Mouse (Mus musculus): ENCODE measurements around the gene Pla2r1. TPM values are rescaled to one million over a fixed set of nuclear protein-coding genes. Genes with fewer than 3 reads are reported as not detected.
A peak's percentile ranks its signal among the peaks of the same experiment; 100 is the strongest.

Gene Pla2r1
- 1.0 and 1.5 TPM in 2 replicates for polyA plus RNA-seq (2014; fragmentation: Nextera tagmentation; extraction: Ambion mirVana)

DNA sequence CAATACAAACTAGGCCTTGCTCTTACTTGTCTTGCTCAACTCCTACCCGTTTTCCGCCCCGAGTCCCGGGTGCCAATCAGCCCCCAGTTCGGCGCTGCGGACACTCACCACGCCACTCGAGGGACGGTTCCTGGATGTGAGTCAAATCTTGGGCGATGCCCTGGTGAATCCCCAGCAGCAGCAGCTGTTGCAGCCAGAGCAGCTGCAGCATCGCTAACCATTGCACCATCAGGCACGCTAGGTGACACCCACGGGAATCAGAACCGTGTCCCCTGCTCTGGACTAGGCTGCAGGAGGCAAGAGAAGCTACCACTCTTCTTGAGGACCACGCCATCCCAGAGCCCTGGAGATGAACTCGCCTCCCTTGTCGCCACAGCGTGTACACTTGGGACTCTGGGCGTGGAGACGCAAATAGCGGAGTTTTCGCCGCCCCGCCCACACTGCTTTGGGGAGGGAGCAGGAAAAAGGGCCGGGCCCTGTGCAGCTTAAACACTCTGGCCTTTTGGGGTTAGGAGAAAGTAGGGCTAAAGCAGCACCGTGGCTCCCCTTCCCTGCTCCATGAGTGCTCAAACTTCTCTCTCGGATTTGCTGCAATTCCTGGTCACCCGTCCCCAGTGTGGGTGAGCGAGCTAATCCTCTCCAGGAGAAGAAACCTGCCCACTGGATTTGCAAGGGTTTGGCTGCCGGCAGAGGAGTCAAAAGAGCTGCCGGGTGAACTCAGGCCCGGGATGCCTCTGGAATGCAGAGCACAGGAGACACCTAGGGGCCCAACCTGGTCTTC, at the start of gene Pla2r1:
Pla2r1 (minus strand) TSS at position 407 of the 781 bp plus-strand sequence.
- Histone ChIP-seq H3K27me3 (ENCODE audit: control insufficient read depth, insufficient read depth, low read length) (no peaks in the 10 kb centered on the region), H3K4me3 (ENCODE audit: low read depth, low read length) (peak within 1 kb of the TSS; percentile 22), H3K4me1 (replicated peaks; ENCODE audit: control insufficient read depth, insufficient read depth, low read length) (no peaks in the 10 kb centered on the region; the same call in 1 of the 2 replicates), H3K9me3 (ENCODE audit: control insufficient read depth, low read length) (no peaks in the 10 kb centered on the region), H3K36me3 (ENCODE audit: control insufficient read depth, insufficient read depth, low read length) (no peaks in the 10 kb centered on the region), H3K4me2 (ENCODE audit: low read depth, low read length, severe bottlenecking) (peak within 1 kb of the TSS; percentile 52), H3K9ac (ENCODE audit: low read length) (peak within 1 kb of the TSS; percentile 17), H3K27ac (ENCODE audit: low read depth, low read length) (no peak within 1 kb of the TSS)
- WGBS: 2% methylated on average over 33 of the region's 33 CpGs
- ATAC-seq (replicated peaks; ENCODE audit: low FRiP score) (peak; percentile 55), DNase-seq (ENCODE audit: low spot score) (peak; percentile 75)

DNA sequence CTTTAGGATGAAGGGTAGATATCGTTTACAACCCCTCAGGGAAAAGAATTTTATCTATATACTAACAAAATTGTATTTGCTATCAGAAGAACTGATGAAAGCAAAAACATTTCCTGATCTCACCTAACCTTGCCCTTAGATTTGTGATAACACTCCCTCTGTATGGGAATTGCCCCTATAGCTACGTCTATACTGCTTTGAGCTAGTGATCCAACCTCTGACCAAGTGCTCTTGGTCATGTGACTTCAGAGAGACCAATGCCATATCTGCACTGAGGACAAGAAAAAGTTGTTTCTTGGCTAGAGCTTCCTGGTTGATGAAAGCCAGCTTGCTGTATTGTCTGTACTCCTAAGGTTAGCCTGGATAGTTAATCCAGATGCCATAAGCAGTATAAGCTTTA, 48.2 kb upstream of the Pla2r1 start:
- DNase-seq (ENCODE audit: low spot score): no peak
- Histone ChIP-seq H3K27ac (ENCODE audit: low read depth, low read length) (no peak overlapping the region), H3K9me3 (ENCODE audit: control insufficient read depth, low read length) (no peaks in the 10 kb centered on the region), H3K27me3 (ENCODE audit: control insufficient read depth, insufficient read depth, low read length) (no peaks in the 10 kb centered on the region), H3K36me3 (ENCODE audit: control insufficient read depth, insufficient read depth, low read length) (no peaks in the 10 kb centered on the region), H3K4me1 (replicated peaks; ENCODE audit: control insufficient read depth, insufficient read depth, low read length) (no peaks in the 10 kb centered on the region), H3K4me3 (ENCODE audit: low read depth, low read length) (no peak overlapping the region), H3K4me2 (ENCODE audit: low read depth, low read length, severe bottlenecking) (no peak overlapping the region), H3K9ac (ENCODE audit: low read length) (no peak overlapping the region)
- 86% methylated on average over 2 of the region's 2 CpGs for WGBS
- ATAC-seq (replicated peaks; ENCODE audit: low FRiP score): no peak

DNA sequence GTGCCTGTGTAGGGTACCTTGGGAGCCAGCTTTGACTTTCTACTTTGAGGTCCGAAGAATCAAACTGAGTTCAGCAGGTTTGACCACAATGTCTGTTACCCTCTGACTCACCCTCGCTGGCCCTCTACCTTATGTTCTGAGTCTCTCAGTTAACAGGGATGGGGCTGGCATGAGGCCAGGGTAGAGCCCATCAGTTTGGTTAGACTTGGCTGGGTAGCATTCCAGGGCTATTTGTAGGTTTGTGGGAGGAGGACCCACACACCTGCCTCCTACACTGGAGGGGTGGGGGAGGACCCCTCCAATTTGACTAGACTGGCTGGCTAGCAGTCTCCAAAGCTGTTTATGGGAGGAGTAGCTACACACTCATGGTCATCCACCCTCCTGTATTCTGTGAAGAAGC, 47.8 kb upstream of the Pla2r1 start:
- Histone ChIP-seq H3K4me2 (ENCODE audit: low read depth, low read length, severe bottlenecking) (no peak overlapping the region), H3K4me1 (replicated peaks; ENCODE audit: control insufficient read depth, insufficient read depth, low read length) (no peaks in the 10 kb centered on the region), H3K27me3 (ENCODE audit: control insufficient read depth, insufficient read depth, low read length) (no peaks in the 10 kb centered on the region; the same call in 1 of the 2 replicates), H3K9ac (ENCODE audit: low read length) (no peak overlapping the region), H3K27ac (ENCODE audit: low read depth, low read length) (no peak overlapping the region), H3K9me3 (ENCODE audit: control insufficient read depth, low read length) (no peaks in the 10 kb centered on the region), H3K4me3 (ENCODE audit: low read depth, low read length) (no peak overlapping the region), H3K36me3 (ENCODE audit: control insufficient read depth, insufficient read depth, low read length) (no peaks in the 10 kb centered on the region)
- WGBS: 93% methylated on average over 2 of the region's 2 CpGs
- DNase-seq (ENCODE audit: low spot score): no peak
- no peak for ATAC-seq (replicated peaks; ENCODE audit: low FRiP score)

DNA sequence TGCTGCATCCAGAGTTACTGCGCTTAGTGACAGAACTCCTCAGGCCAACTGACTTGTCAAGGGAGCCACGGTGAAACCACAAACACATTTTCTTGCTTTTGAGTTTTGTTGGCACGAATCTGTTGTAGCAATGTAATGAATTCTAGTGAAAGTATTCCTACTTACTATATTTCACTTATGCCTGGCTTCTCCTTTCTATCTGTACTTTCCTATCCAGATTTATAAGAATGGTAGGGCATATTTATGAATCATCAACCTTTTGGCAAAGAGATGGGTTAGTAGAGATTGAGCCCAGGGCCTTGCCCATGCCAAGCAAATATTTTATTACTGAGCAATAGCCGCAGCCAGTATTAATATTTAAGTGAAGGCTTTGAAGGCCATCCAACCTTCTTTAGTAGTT, 30.3 kb upstream of the Pla2r1 start:
- no peak overlapping the region for H3K4me3 ChIP-seq (ENCODE audit: low read depth, low read length)
- no peak overlapping the region for H3K4me2 ChIP-seq (ENCODE audit: low read depth, low read length, severe bottlenecking)
- no peaks in the 10 kb centered on the region for H3K4me1 ChIP-seq (replicated peaks; ENCODE audit: control insufficient read depth, insufficient read depth, low read length)
- H3K27me3 ChIP-seq (ENCODE audit: control insufficient read depth, insufficient read depth, low read length): no peaks in the 10 kb centered on the region
- ATAC-seq (replicated peaks; ENCODE audit: low FRiP score) (no peak), DNase-seq (ENCODE audit: low spot score) (no peak)
- no peak overlapping the region for H3K9ac ChIP-seq (ENCODE audit: low read length)
- H3K9me3 ChIP-seq (ENCODE audit: control insufficient read depth, low read length): no peaks in the 10 kb centered on the region; the same call in 1 of the 2 replicates
- H3K27ac ChIP-seq (ENCODE audit: low read depth, low read length): no peak overlapping the region
- no peaks in the 10 kb centered on the region for H3K36me3 ChIP-seq (ENCODE audit: control insufficient read depth, insufficient read depth, low read length)
- WGBS: 90% methylated on average over 4 of the region's 4 CpGs

DNA sequence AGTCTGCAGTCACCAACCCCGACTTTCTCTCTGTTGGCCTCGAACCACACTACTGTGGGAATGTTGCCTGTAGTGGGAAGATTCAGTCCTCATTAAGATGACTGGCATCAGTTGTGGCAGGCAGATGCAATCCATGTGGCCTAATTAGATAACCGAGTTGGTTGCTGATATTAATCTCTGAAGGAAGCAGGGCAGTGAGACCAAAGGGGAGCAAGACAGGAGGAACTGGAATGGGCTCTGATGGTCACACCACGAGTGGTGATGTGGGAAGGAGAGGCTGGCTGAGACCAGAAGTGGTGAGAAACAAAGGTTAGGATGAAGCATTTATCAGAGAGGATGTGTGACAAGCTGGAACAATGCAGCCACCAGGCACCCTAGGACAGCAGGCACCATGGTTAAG, 1.5 kb upstream of the Pla2r1 start:
- ATAC-seq (replicated peaks; ENCODE audit: low FRiP score) (no peak), DNase-seq (ENCODE audit: low spot score) (no peak)
- Histone ChIP-seq H3K9ac (ENCODE audit: low read length) (no peak overlapping the region), H3K9me3 (ENCODE audit: control insufficient read depth, low read length) (no peaks in the 10 kb centered on the region), H3K27ac (ENCODE audit: low read depth, low read length) (no peak overlapping the region), H3K4me3 (ENCODE audit: low read depth, low read length) (no peak overlapping the region), H3K27me3 (ENCODE audit: control insufficient read depth, insufficient read depth, low read length) (no peaks in the 10 kb centered on the region), H3K4me2 (ENCODE audit: low read depth, low read length, severe bottlenecking) (no peak overlapping the region), H3K36me3 (ENCODE audit: control insufficient read depth, insufficient read depth, low read length) (no peaks in the 10 kb centered on the region), H3K4me1 (replicated peaks; ENCODE audit: control insufficient read depth, insufficient read depth, low read length) (no peaks in the 10 kb centered on the region; the same call in 1 of the 2 replicates)
- WGBS: 81% methylated on average over 4 of the region's 4 CpGs

DNA sequence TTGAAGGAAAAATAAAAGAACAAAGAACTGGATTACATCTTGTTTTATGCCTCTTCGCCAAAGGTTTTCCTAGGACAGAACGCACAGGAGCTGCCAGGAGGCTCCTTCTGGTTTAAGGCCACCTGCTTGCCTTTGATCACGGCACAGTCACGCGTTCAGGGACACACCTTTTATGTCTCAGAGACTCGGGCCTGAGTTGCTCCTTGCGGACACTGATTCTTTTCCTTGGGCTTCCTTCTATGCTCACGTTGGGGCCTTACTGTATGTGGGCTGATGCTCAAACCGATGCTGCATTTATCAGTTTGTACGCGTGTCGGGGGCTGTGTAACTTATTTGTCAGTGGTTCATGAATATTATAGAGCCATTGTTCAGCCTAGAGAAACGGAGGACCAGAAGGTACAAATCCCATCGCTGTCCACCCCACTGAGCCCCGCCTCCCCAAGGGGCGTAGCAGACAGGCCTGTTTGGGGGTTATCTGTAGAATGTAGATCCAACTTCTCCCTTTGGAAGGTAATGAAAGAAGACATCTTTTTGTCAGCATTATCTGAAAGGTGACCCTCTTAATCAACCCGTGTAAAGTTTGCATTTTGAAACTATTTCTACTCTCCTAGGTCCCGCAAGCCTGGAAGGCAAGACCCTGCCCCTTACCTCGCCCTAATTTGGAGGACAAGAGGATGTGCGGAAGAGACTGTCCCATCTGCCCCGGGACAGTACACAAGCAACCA, 769 bp downstream of the Pla2r1 start:
- ATAC-seq (replicated peaks; ENCODE audit: low FRiP score): peak; percentile 33

DNA sequence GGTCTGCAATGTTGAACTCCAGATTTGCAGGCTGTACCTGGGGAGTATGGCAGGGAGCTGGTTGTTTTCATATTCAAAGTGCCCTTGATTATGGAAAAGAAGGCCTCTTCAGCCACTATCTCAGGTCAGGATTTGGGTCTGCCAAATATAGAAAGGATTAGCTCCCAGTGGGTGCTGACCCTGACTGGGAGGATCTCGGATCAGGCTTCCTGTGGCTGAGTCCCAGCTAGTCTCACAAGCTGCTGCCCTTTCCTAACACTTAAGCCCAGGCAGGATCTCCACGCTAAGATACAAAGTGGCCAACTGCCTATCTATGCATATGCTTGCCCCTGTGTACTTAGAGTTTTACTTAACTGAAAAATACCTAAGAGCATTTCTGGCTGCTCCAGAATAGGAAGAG, 1.4 kb downstream of the Pla2r1 start:
- ATAC-seq (replicated peaks; ENCODE audit: low FRiP score) (no peak), DNase-seq (ENCODE audit: low spot score) (no peak)
- Histone ChIP-seq H3K36me3 (ENCODE audit: control insufficient read depth, insufficient read depth, low read length) (no peaks in the 10 kb centered on the region), H3K4me1 (replicated peaks; ENCODE audit: control insufficient read depth, insufficient read depth, low read length) (no peaks in the 10 kb centered on the region; the same call in 1 of the 2 replicates), H3K9ac (ENCODE audit: low read length) (no peak overlapping the region), H3K27ac (ENCODE audit: low read depth, low read length) (no peak overlapping the region), H3K4me3 (ENCODE audit: low read depth, low read length) (no peak overlapping the region), H3K4me2 (ENCODE audit: low read depth, low read length, severe bottlenecking) (no peak overlapping the region), H3K27me3 (ENCODE audit: control insufficient read depth, insufficient read depth, low read length) (no peaks in the 10 kb centered on the region), H3K9me3 (ENCODE audit: control insufficient read depth, low read length) (no peaks in the 10 kb centered on the region)
- 29% methylated on average over 2 of the region's 2 CpGs for WGBS

More for the DNA sequence above, 769 bp downstream of the Pla2r1 start:
- DNase-seq (ENCODE audit: low spot score): no peak
- Histone ChIP-seq H3K9me3 (ENCODE audit: control insufficient read depth, low read length) (no peaks in the 10 kb centered on the region), H3K27ac (ENCODE audit: low read depth, low read length) (no peak overlapping the region), H3K27me3 (ENCODE audit: control insufficient read depth, insufficient read depth, low read length) (no peaks in the 10 kb centered on the region), H3K9ac (ENCODE audit: low read length) (0 out of 2 replicates have a peak overlapping the region, but pooled peaks have one; percentile 17), H3K4me2 (ENCODE audit: low read depth, low read length, severe bottlenecking) (peak overlapping the region; percentile 52), H3K4me1 (replicated peaks; ENCODE audit: control insufficient read depth, insufficient read depth, low read length) (no peaks in the 10 kb centered on the region; the same call in 1 of the 2 replicates), H3K36me3 (ENCODE audit: control insufficient read depth, insufficient read depth, low read length) (no peaks in the 10 kb centered on the region), H3K4me3 (ENCODE audit: low read depth, low read length) (peak overlapping the region; percentile 22)
- WGBS: 18% methylated on average over 21 of the region's 21 CpGs

DNA sequence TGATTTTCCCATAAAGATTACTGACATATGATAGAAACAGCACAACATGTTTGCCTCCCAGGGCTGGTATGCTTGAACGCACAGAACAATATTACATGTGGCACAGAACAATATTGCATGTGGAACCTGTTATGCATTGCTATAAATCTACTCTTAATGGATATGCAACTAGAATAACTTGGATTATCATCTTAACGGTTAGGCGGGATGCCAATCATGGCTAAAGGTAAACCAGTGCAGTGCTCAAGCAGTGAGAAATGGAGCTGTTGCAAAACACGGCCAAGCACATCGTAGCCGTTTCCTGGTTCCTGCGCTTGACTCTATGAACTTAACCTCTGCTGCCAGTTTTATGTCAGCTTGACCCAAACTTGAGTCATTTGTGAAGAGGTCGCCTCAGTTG, 2.6 kb downstream of the Pla2r1 start:
- no peaks in the 10 kb centered on the region for H3K9me3 ChIP-seq (ENCODE audit: control insufficient read depth, low read length)
- H3K4me3 ChIP-seq (ENCODE audit: low read depth, low read length): no peak overlapping the region
- 93% methylated on average over 8 of the region's 8 CpGs for WGBS
- H3K9ac ChIP-seq (ENCODE audit: low read length): no peak overlapping the region
- no peaks in the 10 kb centered on the region for H3K27me3 ChIP-seq (ENCODE audit: control insufficient read depth, insufficient read depth, low read length)
- H3K4me1 ChIP-seq (replicated peaks; ENCODE audit: control insufficient read depth, insufficient read depth, low read length): no peaks in the 10 kb centered on the region; the same call in 1 of the 2 replicates
- DNase-seq (ENCODE audit: low spot score): no peak
- H3K4me2 ChIP-seq (ENCODE audit: low read depth, low read length, severe bottlenecking): no peak overlapping the region
- H3K27ac ChIP-seq (ENCODE audit: low read depth, low read length): no peak overlapping the region
- H3K36me3 ChIP-seq (ENCODE audit: control insufficient read depth, insufficient read depth, low read length): no peaks in the 10 kb centered on the region
- no peak for ATAC-seq (replicated peaks; ENCODE audit: low FRiP score)

Data from forebrain, embryonic 11.5 days (tissue).